Mouse (Mus musculus): ENCODE results near the gene Cfi. TPM values are rescaled to one million over a fixed set of nuclear protein-coding genes. Genes with fewer than 3 reads are reported as not detected.
A peak's percentile ranks its signal among the peaks of the same experiment; 100 is the strongest.

Gene Cfi
- polyA plus RNA-seq, 1 experiment from 2014 or later: 26.4 TPM

- H3K27ac ChIP-seq (ENCODE audit: low read depth): peak within 1 kb of the TSS; percentile 47; the same call in 1 of the 2 replicates
- no peaks in the 10 kb centered on the region for H3K9me3 ChIP-seq (ENCODE audit: low read depth, low read length)
- H3K9ac ChIP-seq: peak within 1 kb of the TSS; percentile 58
- H3K4me3 ChIP-seq (ENCODE audit: low read depth, low read length): peak within 1 kb of the TSS; percentile 66
- no peak for TF ChIP-seq CTCF (IDR thresholded peaks at IDR 0.05; ENCODE audit: low read depth)
- H3K4me1 ChIP-seq (ENCODE audit: insufficient read depth): peaks cover 7% of the 10 kb centered on the region; the same call in 1 of the 2 replicates
- peaks cover 8% of the 10 kb centered on the region; the same call in 1 of the 2 replicates for H3K36me3 ChIP-seq (ENCODE audit: insufficient read depth)
- no peaks in the 10 kb centered on the region for H3K27me3 ChIP-seq (ENCODE audit: insufficient read depth, low read length)
- WGBS: under 1% methylated on average over 34 of the region's 34 CpGs
- peak; percentile 91 for DNase-seq
- ATAC-seq (ENCODE audit: insufficient read depth): peak; percentile 98
- peak within 1 kb of the TSS; percentile 81 for H3K4me2 ChIP-seq
Measured at GRCm38 (mm10) chr3:129901271-129901809, 65.7 kb downstream of the Cfi start, which contains the start of gene Casp6. TSS of gene Casp6 (plus strand) at chr3:129901425.

- DNase-seq (no peak), ATAC-seq (ENCODE audit: insufficient read depth) (no peak)
- TF ChIP-seq CTCF (IDR thresholded peaks at IDR 0.05; ENCODE audit: low read depth): no peak
- H3K4me2 ChIP-seq: no peak overlapping the region
- H3K27me3 ChIP-seq (ENCODE audit: insufficient read depth, low read length): no peaks in the 10 kb centered on the region
- no peak overlapping the region for H3K9ac ChIP-seq
- no peak overlapping the region for H3K27ac ChIP-seq (ENCODE audit: low read depth)
- H3K4me1 ChIP-seq (ENCODE audit: insufficient read depth): peaks cover 7% of the 10 kb centered on the region; the same call in 1 of the 2 replicates
- no peaks in the 10 kb centered on the region for H3K9me3 ChIP-seq (ENCODE audit: low read depth, low read length)
- no peak overlapping the region for H3K4me3 ChIP-seq (ENCODE audit: low read depth, low read length)
- 88% methylated on average over 3 of the region's 3 CpGs for WGBS
- H3K36me3 ChIP-seq (ENCODE audit: insufficient read depth): peaks cover 22% of the 10 kb centered on the region
Measured at GRCm38 (mm10) chr3:129903369-129903768, 67.7 kb downstream of the Cfi start.

GRCm38 (mm10) chr3:129903866-129904265, 68.2 kb downstream of the Cfi start:
- Histone ChIP-seq H3K4me1 (ENCODE audit: insufficient read depth) (peaks cover 7% of the 10 kb centered on the region; the same call in 1 of the 2 replicates), H3K4me3 (ENCODE audit: low read depth, low read length) (no peak overlapping the region), H3K4me2 (no peak overlapping the region), H3K9me3 (ENCODE audit: low read depth, low read length) (no peaks in the 10 kb centered on the region), H3K27ac (ENCODE audit: low read depth) (no peak overlapping the region), H3K36me3 (ENCODE audit: insufficient read depth) (peaks cover 27% of the 10 kb centered on the region), H3K9ac (no peak overlapping the region), H3K27me3 (ENCODE audit: insufficient read depth, low read length) (no peaks in the 10 kb centered on the region)
- DNase-seq: no peak
- WGBS: 73% methylated on average over 8 of the region's 8 CpGs
- no peak for TF ChIP-seq CTCF (IDR thresholded peaks at IDR 0.05; ENCODE audit: low read depth)
- ATAC-seq (ENCODE audit: insufficient read depth): no peak

- TF ChIP-seq CTCF (IDR thresholded peaks at IDR 0.05; ENCODE audit: low read depth): no peak
- Histone ChIP-seq H3K27me3 (ENCODE audit: insufficient read depth, low read length) (no peaks in the 10 kb centered on the region), H3K9me3 (ENCODE audit: low read depth, low read length) (no peaks in the 10 kb centered on the region), H3K4me2 (no peak overlapping the region), H3K4me1 (ENCODE audit: insufficient read depth) (peaks cover 7% of the 10 kb centered on the region; the same call in 1 of the 2 replicates), H3K36me3 (ENCODE audit: insufficient read depth) (peaks cover 34% of the 10 kb centered on the region), H3K27ac (ENCODE audit: low read depth) (no peak overlapping the region), H3K4me3 (ENCODE audit: low read depth, low read length) (no peak overlapping the region), H3K9ac (no peak overlapping the region)
- no peak for ATAC-seq (ENCODE audit: insufficient read depth)
- 67% methylated on average over 7 of the region's 7 CpGs for WGBS
- no peak for DNase-seq
Measured at GRCm38 (mm10) chr3:129904381-129905132, 68.9 kb downstream of the Cfi start.

GRCm38 (mm10) chr3:129912025-129912424, 76.3 kb downstream of the Cfi start:
- no peaks in the 10 kb centered on the region for H3K9me3 ChIP-seq (ENCODE audit: low read depth, low read length)
- H3K36me3 ChIP-seq (ENCODE audit: insufficient read depth): peaks cover 69% of the 10 kb centered on the region
- H3K4me2 ChIP-seq: no peak overlapping the region
- H3K27ac ChIP-seq (ENCODE audit: low read depth): no peak overlapping the region
- WGBS: 90% methylated on average over 14 of the region's 14 CpGs
- no peaks in the 10 kb centered on the region for H3K4me1 ChIP-seq (ENCODE audit: insufficient read depth)
- no peak overlapping the region for H3K4me3 ChIP-seq (ENCODE audit: low read depth, low read length)
- no peak overlapping the region for H3K9ac ChIP-seq
- H3K27me3 ChIP-seq (ENCODE audit: insufficient read depth, low read length): no peaks in the 10 kb centered on the region
- TF ChIP-seq CTCF (IDR thresholded peaks at IDR 0.05; ENCODE audit: low read depth): no peak
- no peak for DNase-seq
- no peak for ATAC-seq (ENCODE audit: insufficient read depth)

- H3K9ac ChIP-seq: no peak overlapping the region
- no peak for TF ChIP-seq CTCF (IDR thresholded peaks at IDR 0.05; ENCODE audit: low read depth)
- no peak overlapping the region for H3K4me3 ChIP-seq (ENCODE audit: low read depth, low read length)
- H3K27ac ChIP-seq (ENCODE audit: low read depth): no peak overlapping the region
- H3K4me2 ChIP-seq: no peak overlapping the region
- DNase-seq: no peak
- H3K4me1 ChIP-seq (ENCODE audit: insufficient read depth): no peaks in the 10 kb centered on the region
- ATAC-seq (ENCODE audit: insufficient read depth): no peak
- no peaks in the 10 kb centered on the region for H3K27me3 ChIP-seq (ENCODE audit: insufficient read depth, low read length)
- no peaks in the 10 kb centered on the region for H3K9me3 ChIP-seq (ENCODE audit: low read depth, low read length)
- peaks cover 63% of the 10 kb centered on the region for H3K36me3 ChIP-seq (ENCODE audit: insufficient read depth)
- 89% methylated on average over 13 of the region's 13 CpGs for WGBS
Measured at GRCm38 (mm10) chr3:129913241-129913640, 77.6 kb downstream of the Cfi start.

- ATAC-seq (ENCODE audit: insufficient read depth) (no peak), DNase-seq (no peak)
- no peak overlapping the region for H3K27ac ChIP-seq (ENCODE audit: low read depth)
- peaks cover 23% of the 10 kb centered on the region for H3K36me3 ChIP-seq (ENCODE audit: insufficient read depth)
- H3K4me1 ChIP-seq (ENCODE audit: insufficient read depth): no peaks in the 10 kb centered on the region
- H3K27me3 ChIP-seq (ENCODE audit: insufficient read depth, low read length): no peaks in the 10 kb centered on the region
- H3K4me2 ChIP-seq: no peak overlapping the region
- 79% methylated on average over 3 of the region's 3 CpGs for WGBS
- TF ChIP-seq CTCF (IDR thresholded peaks at IDR 0.05; ENCODE audit: low read depth): no peak
- no peak overlapping the region for H3K9ac ChIP-seq
- H3K9me3 ChIP-seq (ENCODE audit: low read depth, low read length): no peaks in the 10 kb centered on the region
- no peak overlapping the region for H3K4me3 ChIP-seq (ENCODE audit: low read depth, low read length)
Measured at GRCm38 (mm10) chr3:129917424-129917823, 81.7 kb downstream of the Cfi start.
